Mouse (Mus musculus): ENCODE results near the gene Krr1. TPM values are rescaled to one million over a fixed set of nuclear protein-coding genes. Genes with fewer than 3 reads are reported as not detected.

Krr1 gene
- polyA plus RNA-seq, 1 experiment: 10.2 TPM

Other genes with a start within 250 kb of the Krr1 start
- gene Glipr1, start 30.0 kb downstream of the Krr1 start, polyA plus RNA-seq (2012; fragmentation: generic; extraction: Trizol): 10.3 TPM
- gene Glipr1l1, start 87.5 kb downstream of the Krr1 start, polyA plus RNA-seq (2012; fragmentation: generic; extraction: Trizol): not detected
- gene Glipr1l2, start 110.7 kb downstream of the Krr1 start, polyA plus RNA-seq (2012; fragmentation: generic; extraction: Trizol): not detected
- not detected for gene Glipr1l3, start 187.7 kb downstream of the Krr1 start, polyA plus RNA-seq (2012; fragmentation: generic; extraction: Trizol)
- 0.01 TPM for gene Caps2, start 191.0 kb downstream of the Krr1 start, polyA plus RNA-seq (2012; fragmentation: generic; extraction: Trizol)

Data from C2C12 (cell line).